Mouse (Mus musculus): Measurements from ENCODE around the gene Pla2g2e. TPM values are rescaled to one million over a fixed set of nuclear protein-coding genes. Genes with fewer than 3 reads are reported as not detected.
A peak's percentile ranks its signal among the peaks of the same experiment; 100 is the strongest.
"Not testable (repeated sequence)": the region's sequence is repeated elsewhere in the genome, so short reads cannot be mapped to it uniquely, and the experiment has no call there.

Gene Pla2g2e
- polyA plus RNA-seq, 1 experiment from 2014 or later, result not detected

DNA sequence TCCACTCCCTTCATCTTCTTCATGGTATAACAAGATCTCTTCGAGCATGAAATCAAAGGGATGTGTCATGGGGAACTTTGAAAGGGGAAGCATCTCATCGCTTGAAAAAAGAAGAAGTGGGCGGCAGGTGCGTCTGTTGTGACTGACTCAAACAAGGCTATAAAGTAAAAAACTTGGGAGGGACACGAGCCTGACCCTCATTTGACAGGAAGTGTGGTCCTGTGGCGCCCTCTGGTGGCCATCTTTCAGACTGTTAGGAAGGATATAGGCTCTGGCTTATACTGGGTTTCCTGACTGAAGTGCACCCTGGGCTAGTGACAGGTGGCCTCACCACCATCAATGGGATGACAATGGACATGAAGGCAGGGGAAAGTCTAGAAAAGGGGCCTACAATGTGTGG lies 6.5 kb downstream of the Pla2g2e start:
- 0 out of 2 replicates have a peak, but pooled peaks cover 8% of the 10 kb centered on the region for H3K27me3 ChIP-seq
- H3K9me3 ChIP-seq, result no peaks in the 10 kb centered on the region
- no peak overlapping the region for H3K4me3 ChIP-seq
- H3K4me2 ChIP-seq (replicated peaks), result no peak overlapping the region
- H3K36me3 ChIP-seq, result no peaks in the 10 kb centered on the region
- H3K9ac ChIP-seq, result no peak overlapping the region
- 14% methylated on average over 6 of the region's 6 CpGs for WGBS
- ATAC-seq (ENCODE audit: low FRiP score, low read depth), result no peak
- peaks cover 13% of the 10 kb centered on the region for H3K4me1 ChIP-seq
- no peak overlapping the region for H3K27ac ChIP-seq

DNA sequence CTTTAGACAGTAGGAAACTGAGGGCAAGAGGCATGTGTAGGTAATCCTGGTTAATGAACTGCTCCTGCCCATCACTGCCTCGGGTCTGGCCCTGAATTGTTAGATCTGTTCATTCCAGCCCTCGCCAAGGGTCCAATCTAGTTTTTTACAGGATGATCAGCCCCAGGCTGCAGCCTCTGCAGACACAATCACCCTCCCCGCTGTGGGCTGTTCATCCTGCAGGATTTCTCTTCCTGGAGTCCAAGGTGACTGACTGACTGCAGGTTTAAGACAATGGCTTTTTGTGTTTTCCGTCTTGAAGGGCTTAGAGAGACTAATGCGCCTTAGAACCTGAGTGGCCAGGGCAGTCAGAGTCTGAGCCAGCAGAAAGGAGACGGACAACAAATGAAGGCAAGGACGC lies 11.4 kb downstream of the Pla2g2e start:
- Histone ChIP-seq H3K4me2 (replicated peaks) (no peak overlapping the region), H3K36me3 (peaks cover 25% of the 10 kb centered on the region), H3K9ac (no peak overlapping the region), H3K9me3 (no peaks in the 10 kb centered on the region), H3K4me1 (peaks cover 4% of the 10 kb centered on the region; the same call in 1 of the 2 replicates), H3K4me3 (no peak overlapping the region), H3K27ac (no peak overlapping the region), H3K27me3 (no peaks in the 10 kb centered on the region)
- no peak for ATAC-seq (ENCODE audit: low FRiP score, low read depth)
- WGBS, result 60% methylated on average over 7 of the region's 7 CpGs

DNA sequence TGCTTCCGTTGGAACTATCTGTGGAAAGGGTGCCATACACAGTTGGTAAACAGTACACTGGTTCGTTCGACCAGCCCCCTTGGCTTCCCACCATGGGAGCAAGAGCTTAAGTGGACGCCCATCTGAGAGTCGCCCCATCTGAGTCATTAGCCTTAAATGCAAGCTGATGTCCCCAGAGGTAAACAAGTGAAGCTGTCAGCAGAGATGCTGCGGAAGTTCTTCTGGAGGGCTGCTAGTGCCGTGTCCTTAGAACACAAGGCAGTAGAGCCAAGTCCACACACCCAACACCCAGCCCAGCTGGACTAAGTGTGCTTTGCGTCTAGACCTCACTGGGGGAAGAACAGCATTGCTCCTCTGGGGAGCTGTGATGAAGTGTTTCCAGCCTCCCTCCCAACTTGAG lies 11.9 kb downstream of the Pla2g2e start:
- no peak overlapping the region for H3K4me3 ChIP-seq
- 71% methylated on average over 8 of the region's 8 CpGs for WGBS
- H3K9ac ChIP-seq, result no peak overlapping the region
- peaks cover 4% of the 10 kb centered on the region; the same call in 1 of the 2 replicates for H3K4me1 ChIP-seq
- no peak overlapping the region for H3K27ac ChIP-seq
- H3K4me2 ChIP-seq (replicated peaks), result no peak overlapping the region
- H3K36me3 ChIP-seq, result peaks cover 30% of the 10 kb centered on the region
- ATAC-seq (ENCODE audit: low FRiP score, low read depth), result no peak
- H3K27me3 ChIP-seq, result no peaks in the 10 kb centered on the region
- no peaks in the 10 kb centered on the region for H3K9me3 ChIP-seq

DNA sequence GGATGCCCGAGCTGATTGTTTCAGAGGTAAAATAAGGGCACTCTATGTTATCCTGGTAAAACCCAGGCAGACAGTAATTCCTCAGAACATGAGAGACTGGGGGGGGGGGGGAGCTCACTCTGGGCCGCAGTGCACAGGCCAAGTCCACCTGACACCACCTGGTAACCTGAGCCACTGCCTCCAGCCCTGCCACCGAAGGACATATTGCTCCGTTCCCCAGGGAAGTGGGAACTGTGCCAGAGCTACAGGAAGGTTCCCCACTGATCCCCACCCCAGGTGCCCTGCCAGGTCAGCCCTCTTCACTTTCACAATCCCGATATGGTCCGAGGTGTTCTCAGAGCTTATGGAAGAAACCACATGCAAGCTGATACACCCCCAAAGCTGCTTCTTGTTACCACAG lies 14.9 kb downstream of the Pla2g2e start:
- H3K9me3 ChIP-seq, result no peaks in the 10 kb centered on the region
- no peak overlapping the region for H3K4me2 ChIP-seq (replicated peaks)
- H3K36me3 ChIP-seq, result peaks cover 59% of the 10 kb centered on the region
- no peaks in the 10 kb centered on the region for H3K27me3 ChIP-seq
- no peak overlapping the region for H3K27ac ChIP-seq
- WGBS, result 68% methylated on average over 6 of the region's 6 CpGs
- H3K9ac ChIP-seq, result no peak overlapping the region
- ATAC-seq (ENCODE audit: low FRiP score, low read depth), result no peak
- H3K4me3 ChIP-seq, result no peak overlapping the region
- peaks cover 4% of the 10 kb centered on the region; the same call in 1 of the 2 replicates for H3K4me1 ChIP-seq

DNA sequence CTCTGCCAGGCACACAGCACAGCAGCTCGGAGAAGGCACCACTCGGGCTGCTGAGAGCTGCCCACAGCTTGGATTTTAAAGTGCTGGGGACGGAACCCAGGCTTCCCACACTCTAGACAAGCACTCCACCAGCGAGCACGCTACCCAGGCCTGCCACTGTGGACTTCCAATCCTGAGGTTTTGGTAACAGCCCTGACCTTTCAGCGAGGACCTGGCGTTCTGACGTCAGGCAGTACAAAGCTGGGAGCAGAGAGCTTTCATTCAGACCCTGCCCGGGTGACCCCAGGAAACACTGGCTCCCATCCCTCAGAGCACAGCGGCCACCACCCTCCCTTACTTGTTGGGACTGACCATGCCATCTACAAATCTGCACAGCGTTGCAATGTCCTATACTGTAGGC lies 16.0 kb downstream of the Pla2g2e start:
- 88% methylated on average over 11 of the region's 11 CpGs for WGBS

DNA sequence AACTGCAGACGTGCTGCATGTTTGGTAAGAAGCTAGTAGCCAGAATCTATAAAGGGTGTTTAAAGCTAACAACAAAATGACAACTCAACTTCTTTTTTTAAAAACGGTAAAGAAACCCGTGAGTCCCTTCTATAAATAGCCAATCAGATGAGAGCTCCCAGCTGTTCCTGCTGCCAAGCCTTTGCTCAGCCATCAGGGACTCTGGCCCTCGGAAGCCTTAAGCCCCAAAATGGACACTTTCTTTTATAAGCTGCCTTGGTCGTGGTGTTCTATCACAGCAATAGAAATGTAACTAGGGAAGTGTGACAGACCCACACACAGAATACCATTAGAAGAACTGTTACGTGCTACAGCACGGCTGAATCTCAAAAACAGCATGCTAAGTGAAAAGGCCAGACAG lies 21.6 kb downstream of the Pla2g2e start:
- H3K9ac ChIP-seq, result no peak overlapping the region

More for the DNA sequence above, 16.0 kb downstream of the Pla2g2e start:
- not testable (repeated sequence) for H3K9me3 ChIP-seq; H3K27me3 ChIP-seq; H3K4me1 ChIP-seq; H3K4me3 ChIP-seq; ATAC-seq (ENCODE audit: low FRiP score, low read depth); H3K4me2 ChIP-seq (replicated peaks); H3K9ac ChIP-seq; H3K27ac ChIP-seq
- H3K36me3 ChIP-seq, result peaks cover 71% of the 10 kb centered on the region

DNA sequence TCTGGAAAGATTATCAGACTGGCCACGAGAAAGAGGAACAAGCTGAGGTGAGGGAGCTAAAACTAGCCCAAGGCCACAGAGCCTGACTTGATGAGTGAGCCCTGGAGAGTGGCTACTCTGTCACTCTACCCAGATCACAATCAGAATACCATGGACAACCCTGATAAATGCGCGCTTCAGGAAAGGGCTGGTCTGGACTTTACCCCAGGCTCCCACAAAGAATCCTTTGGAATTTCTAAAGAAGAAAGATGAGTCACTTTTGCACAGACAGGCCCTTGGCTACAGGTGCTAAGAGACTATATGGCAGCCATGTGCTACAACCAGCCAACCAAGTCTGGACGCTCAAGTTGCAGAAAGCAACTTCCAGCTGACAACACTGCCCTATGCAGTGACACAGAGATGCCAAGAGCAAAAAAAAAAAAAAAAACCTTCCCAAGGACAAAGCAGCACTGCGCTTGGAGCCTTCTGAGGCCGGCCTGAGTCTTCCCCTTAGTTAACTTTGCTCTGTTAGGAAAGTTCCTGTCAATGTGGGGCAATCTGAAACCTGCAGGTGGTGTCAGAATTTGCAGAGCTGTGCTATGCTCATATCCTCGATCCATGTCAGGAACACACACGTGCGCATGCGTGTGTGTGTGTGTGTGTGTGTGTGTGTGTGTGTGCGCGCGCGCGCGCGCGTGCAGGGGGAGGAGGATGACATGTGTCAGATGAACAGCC lies 28.0 kb downstream of the Pla2g2e start:
- no peak for ATAC-seq (ENCODE audit: low FRiP score, low read depth)
- H3K4me1 ChIP-seq, result no peaks in the 10 kb centered on the region
- no peak overlapping the region for H3K4me2 ChIP-seq (replicated peaks)
- no peaks in the 10 kb centered on the region for H3K27me3 ChIP-seq
- WGBS, result 95% methylated on average over 18 of the region's 18 CpGs
- H3K9ac ChIP-seq, result no peak overlapping the region
- H3K27ac ChIP-seq, result no peak overlapping the region
- H3K4me3 ChIP-seq, result no peak overlapping the region
- H3K36me3 ChIP-seq, result peaks cover 78% of the 10 kb centered on the region
- H3K9me3 ChIP-seq, result no peaks in the 10 kb centered on the region

More for the DNA sequence above, 21.6 kb downstream of the Pla2g2e start:
- Histone ChIP-seq H3K27ac (no peak overlapping the region), H3K4me3 (no peak overlapping the region), H3K4me1 (no peaks in the 10 kb centered on the region), H3K9me3 (no peaks in the 10 kb centered on the region), H3K27me3 (no peaks in the 10 kb centered on the region), H3K36me3 (peaks cover 92% of the 10 kb centered on the region), H3K4me2 (replicated peaks) (no peak overlapping the region)
- WGBS, result 82% methylated on average over 7 of the region's 7 CpGs
- no peak for ATAC-seq (ENCODE audit: low FRiP score, low read depth)

DNA sequence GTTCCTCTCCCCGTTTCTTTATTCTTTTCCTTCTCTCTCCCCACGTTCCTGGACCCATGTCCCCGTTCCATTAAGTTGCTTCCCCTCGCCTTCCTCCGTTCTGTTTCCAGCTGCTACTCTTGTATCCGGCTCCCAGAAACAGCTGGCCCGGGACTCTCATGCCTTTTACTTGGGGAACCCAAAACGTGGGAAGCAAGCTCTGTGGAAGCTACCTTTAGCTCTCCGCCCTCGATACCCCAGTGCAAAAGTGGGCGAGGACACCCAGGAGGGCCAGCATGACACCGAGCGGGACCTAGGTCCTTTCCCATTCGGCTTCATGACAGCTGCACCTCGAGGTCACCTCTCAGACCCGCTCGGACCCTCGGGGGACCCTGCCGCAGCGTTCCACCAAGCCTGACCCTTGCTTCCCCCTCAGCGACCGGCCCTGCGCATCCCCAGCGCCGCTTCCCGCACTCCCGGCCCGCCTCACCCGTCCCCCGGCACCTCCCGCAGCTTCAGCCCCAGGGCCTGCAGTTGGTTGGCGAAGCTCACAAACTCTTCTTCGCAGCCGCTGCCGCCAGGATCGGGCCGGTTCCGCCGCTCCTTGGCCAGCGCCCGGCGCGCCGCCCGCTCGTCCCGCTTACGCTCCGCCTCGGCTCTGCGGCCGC lies 35.5 kb downstream of the Pla2g2e start:
- WGBS, result under 1% methylated on average over 52 of the region's 52 CpGs
- H3K4me3 ChIP-seq, result peak overlapping the region; percentile 84
- H3K36me3 ChIP-seq, result peaks cover 7% of the 10 kb centered on the region
- H3K9ac ChIP-seq, result peak overlapping the region; percentile 90
- no peak overlapping the region for H3K27ac ChIP-seq
- ATAC-seq (ENCODE audit: low FRiP score, low read depth), result peak; percentile 25; the same call in 1 of the 2 replicates
- H3K4me1 ChIP-seq, result peaks cover 12% of the 10 kb centered on the region
- H3K4me2 ChIP-seq (replicated peaks), result peak overlapping the region; percentile 94
- H3K9me3 ChIP-seq, result no peaks in the 10 kb centered on the region
- no peaks in the 10 kb centered on the region for H3K27me3 ChIP-seq

DNA sequence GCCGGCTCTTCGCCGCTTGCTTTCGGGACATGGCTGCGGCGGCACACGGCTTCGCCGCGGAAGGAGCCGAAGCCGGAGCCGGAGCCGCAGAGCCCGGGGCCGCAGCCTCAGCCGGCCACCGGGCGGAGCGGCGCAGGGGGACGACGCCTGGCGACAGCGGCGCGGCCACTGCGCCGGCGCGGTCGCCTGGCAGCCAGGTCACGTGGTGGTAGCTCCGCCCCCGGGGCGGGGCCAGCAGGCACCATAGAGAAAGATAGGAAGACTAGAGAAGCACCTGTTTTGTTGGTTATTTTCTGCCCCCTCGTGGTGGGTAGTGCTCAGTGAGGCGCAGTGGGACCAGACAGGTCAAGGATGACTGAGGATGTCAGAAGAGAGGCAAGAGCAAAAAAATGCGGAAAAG lies 36.1 kb downstream of the Pla2g2e start, which contains the start of gene Otud3:
TSS of gene Otud3 (minus strand) at position 149 of the 400 bp plus-strand sequence.
- WGBS, result under 1% methylated on average over 39 of the region's 39 CpGs
- H3K36me3 ChIP-seq, result peaks cover 5% of the 10 kb centered on the region
- peaks cover 12% of the 10 kb centered on the region for H3K4me1 ChIP-seq
- ATAC-seq (ENCODE audit: low FRiP score, low read depth), result peak; percentile 90
- H3K4me3 ChIP-seq, result peak within 1 kb of the TSS; percentile 84
- peak within 1 kb of the TSS; percentile 90 for H3K9ac ChIP-seq
- peak within 1 kb of the TSS; percentile 94 for H3K4me2 ChIP-seq (replicated peaks)
- no peaks in the 10 kb centered on the region for H3K27me3 ChIP-seq
- H3K9me3 ChIP-seq, result no peaks in the 10 kb centered on the region
- no peak within 1 kb of the TSS for H3K27ac ChIP-seq

DNA sequence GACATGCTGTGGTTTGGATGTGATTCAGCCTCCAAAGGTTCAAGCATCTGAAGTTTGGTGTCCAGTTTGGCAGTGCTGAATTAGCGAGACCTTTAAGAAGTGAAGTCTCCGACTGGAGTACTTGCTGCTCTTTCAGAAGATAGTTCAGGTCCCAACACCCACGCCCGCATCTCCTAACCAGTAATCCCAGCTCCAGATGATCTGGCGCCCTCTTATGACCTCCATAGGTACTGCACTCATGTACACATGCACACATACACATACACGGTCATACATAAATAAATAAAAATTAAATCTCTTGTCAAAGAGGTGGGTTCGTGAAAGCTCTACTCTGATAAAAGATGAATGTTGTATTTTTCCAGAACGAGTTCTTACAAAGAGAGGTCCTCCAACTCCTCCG lies 39.5 kb downstream of the Pla2g2e start:
- peaks cover 8% of the 10 kb centered on the region; the same call in 1 of the 2 replicates for H3K27me3 ChIP-seq

DNA sequence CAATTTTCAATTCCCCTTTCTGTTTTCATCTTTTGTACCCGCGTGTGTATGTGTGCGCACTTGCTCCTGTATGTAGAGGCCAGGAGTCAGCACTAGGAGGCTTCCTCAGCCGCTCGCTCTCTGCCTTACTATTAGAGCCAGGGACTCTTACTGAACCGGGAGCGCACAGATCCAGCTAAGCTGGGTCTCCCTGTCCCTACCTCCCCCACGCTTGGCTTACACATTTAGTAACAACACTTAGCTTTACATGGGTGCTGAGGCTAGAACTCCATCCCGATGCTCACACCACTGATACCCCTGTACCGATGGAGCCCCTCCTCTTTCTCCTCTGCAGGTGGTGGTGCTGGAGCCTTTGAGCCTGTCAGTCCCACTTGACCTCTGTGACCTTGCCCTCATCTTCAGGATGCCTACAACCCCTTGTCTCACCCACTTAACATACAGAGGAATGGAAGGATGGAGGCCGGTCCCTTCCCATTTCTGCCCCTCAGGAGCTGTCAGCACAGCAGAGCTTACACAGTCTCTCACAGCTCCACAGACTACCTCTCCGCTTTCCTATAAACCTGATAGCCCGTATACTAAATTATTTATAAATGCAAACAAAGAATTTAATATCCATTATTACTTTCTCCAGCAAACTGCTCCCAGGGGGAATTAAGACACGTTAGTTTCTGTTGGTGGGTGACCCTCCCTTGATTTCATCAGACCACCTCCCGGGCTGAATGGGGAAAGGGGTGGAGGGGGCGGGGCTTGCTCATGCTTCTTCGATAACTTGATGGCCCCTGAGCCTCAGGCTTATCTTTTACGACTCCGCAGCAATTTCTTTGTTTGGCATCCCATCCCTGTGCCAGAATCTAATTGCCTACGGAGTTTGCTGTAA lies 43.8 kb downstream of the Pla2g2e start:
- Histone ChIP-seq H3K9ac (no peak overlapping the region), H3K27me3 (peaks cover 13% of the 10 kb centered on the region; the same call in 1 of the 2 replicates), H3K4me1 (no peaks in the 10 kb centered on the region), H3K4me2 (replicated peaks) (peak overlapping the region; percentile 60), H3K27ac (no peak overlapping the region), H3K4me3 (peak overlapping the region; percentile 28), H3K36me3 (no peaks in the 10 kb centered on the region), H3K9me3 (no peaks in the 10 kb centered on the region)
- WGBS, result 43% methylated on average over 20 of the region's 20 CpGs
- peak; percentile 24; the same call in 1 of the 2 replicates for ATAC-seq (ENCODE audit: low FRiP score, low read depth)

More for the DNA sequence above, 39.5 kb downstream of the Pla2g2e start:
- H3K9me3 ChIP-seq, result no peaks in the 10 kb centered on the region
- no peak overlapping the region for H3K9ac ChIP-seq
- no peak for ATAC-seq (ENCODE audit: low FRiP score, low read depth)
- H3K4me2 ChIP-seq (replicated peaks), result no peak overlapping the region
- 83% methylated on average over 9 of the region's 9 CpGs for WGBS
- no peaks in the 10 kb centered on the region for H3K36me3 ChIP-seq
- H3K4me1 ChIP-seq, result peaks cover 10% of the 10 kb centered on the region
- H3K4me3 ChIP-seq, result no peak overlapping the region
- no peak overlapping the region for H3K27ac ChIP-seq

DNA sequence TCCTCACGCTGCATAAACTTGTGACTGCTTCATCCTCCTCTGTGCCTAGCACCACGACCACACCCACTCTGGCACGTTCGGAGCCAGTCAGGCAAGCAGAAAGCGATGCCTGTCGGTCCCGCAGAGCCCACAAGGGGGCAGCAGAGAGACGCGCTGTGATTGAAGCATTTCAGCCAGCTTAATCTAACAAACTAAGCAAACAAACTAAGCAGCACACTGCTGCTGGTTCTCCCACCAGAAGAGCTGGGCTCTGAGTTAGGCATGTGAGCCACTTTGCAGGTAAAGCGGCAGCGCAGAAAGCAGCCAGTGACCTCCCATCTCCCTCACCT lies 44.4 kb downstream of the Pla2g2e start:
- H3K27ac ChIP-seq, result no peak overlapping the region
- no peak overlapping the region for H3K9ac ChIP-seq
- peaks cover 13% of the 10 kb centered on the region; the same call in 1 of the 2 replicates for H3K27me3 ChIP-seq
- no peaks in the 10 kb centered on the region for H3K4me1 ChIP-seq
- H3K4me3 ChIP-seq, result peak overlapping the region; percentile 28
- no peaks in the 10 kb centered on the region for H3K9me3 ChIP-seq
- WGBS, result 2% methylated on average over 11 of the region's 11 CpGs
- H3K4me2 ChIP-seq (replicated peaks), result peak overlapping the region; percentile 60
- H3K36me3 ChIP-seq, result no peaks in the 10 kb centered on the region
- peak; percentile 71 for ATAC-seq (ENCODE audit: low FRiP score, low read depth)
